Mouse (Mus musculus): ENCODE measurements around the gene Pramef6. TPM values are rescaled to one million over a fixed set of nuclear protein-coding genes. Genes with fewer than 3 reads are reported as not detected.
"Not testable (repeated sequence)": the region's sequence is repeated elsewhere in the genome, so short reads cannot be mapped to it uniquely, and the experiment has no call there.

The Pramef6 gene
- not detected in 2 replicates for polyA plus RNA-seq (2015; fragmentation: Nextera tagmentation; extraction: Ambion mirVana)

- not testable (repeated sequence) for H3K9me3 ChIP-seq (ENCODE audit: low read length); H3K4me2 ChIP-seq (replicated peaks; ENCODE audit: low read depth, low read length); H3K36me3 ChIP-seq (ENCODE audit: insufficient read depth, low read length); DNase-seq (ENCODE audit: low spot score); H3K27ac ChIP-seq (ENCODE audit: low read length); H3K4me1 ChIP-seq (ENCODE audit: insufficient read depth, low read depth, low read length); H3K27me3 ChIP-seq (replicated peaks; ENCODE audit: insufficient read depth, low read length); H3K9ac ChIP-seq (replicated peaks; ENCODE audit: low read depth); ATAC-seq; H3K4me3 ChIP-seq (ENCODE audit: low read depth, low read length)
- 82% methylated on average over 1 of the region's 1 CpGs for WGBS
Measured at GRCm38 (mm10) chr4:143900280-143900679, at the start of gene Pramef6. Gene Pramef6 (minus strand): TSS chr4:143900380.

DNA sequence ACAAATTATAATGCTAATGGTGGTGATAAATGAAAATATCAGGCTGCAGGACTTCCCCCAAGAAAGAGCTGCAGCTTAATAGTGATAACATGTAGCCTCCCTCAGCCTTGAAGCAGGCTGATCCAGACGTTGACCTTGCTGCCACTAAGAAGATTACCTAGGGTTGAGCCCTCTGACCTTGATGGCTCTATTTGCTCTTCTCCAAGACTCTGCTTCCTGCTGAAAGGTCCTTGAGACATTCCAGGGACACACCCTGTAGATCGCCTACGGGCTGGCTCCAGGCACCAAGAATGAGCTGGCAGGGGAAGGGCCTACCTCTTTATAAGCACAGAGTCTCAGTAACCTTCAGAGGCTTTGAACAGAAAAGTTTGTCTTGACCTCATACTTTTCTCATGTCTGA, 5.8 kb downstream of the Pramef6 start:
- not testable (repeated sequence) for H3K4me3 ChIP-seq (ENCODE audit: low read depth, low read length)
- 65% methylated on average over 3 of the region's 3 CpGs for WGBS

GRCm38 (mm10) chr4:143882371-143882770, 17.8 kb downstream of the Pramef6 start:
- not testable (repeated sequence) for DNase-seq (ENCODE audit: low spot score); H3K36me3 ChIP-seq (ENCODE audit: insufficient read depth, low read length); H3K4me2 ChIP-seq (replicated peaks; ENCODE audit: low read depth, low read length); H3K4me3 ChIP-seq (ENCODE audit: low read depth, low read length); H3K4me1 ChIP-seq (ENCODE audit: insufficient read depth, low read depth, low read length); H3K9me3 ChIP-seq (ENCODE audit: low read length); H3K9ac ChIP-seq (replicated peaks; ENCODE audit: low read depth); ATAC-seq; H3K27ac ChIP-seq (ENCODE audit: low read length); H3K27me3 ChIP-seq (replicated peaks; ENCODE audit: insufficient read depth, low read length)
- WGBS = 71% methylated on average over 1 of the region's 1 CpGs

More for the DNA sequence above, 5.8 kb downstream of the Pramef6 start:
- H3K27me3 ChIP-seq (replicated peaks; ENCODE audit: insufficient read depth, low read length); H3K9me3 ChIP-seq (ENCODE audit: low read length); H3K9ac ChIP-seq (replicated peaks; ENCODE audit: low read depth); ATAC-seq; H3K4me1 ChIP-seq (ENCODE audit: insufficient read depth, low read depth, low read length); H3K36me3 ChIP-seq (ENCODE audit: insufficient read depth, low read length); DNase-seq (ENCODE audit: low spot score); H3K27ac ChIP-seq (ENCODE audit: low read length); H3K4me2 ChIP-seq (replicated peaks; ENCODE audit: low read depth, low read length): not testable (repeated sequence)

GRCm38 (mm10) chr4:143846197-143846596, 54.0 kb downstream of the Pramef6 start, which contains the start of gene Gm13103:
Gene Gm13103 (plus strand): TSS chr4:143846497.
- H3K27me3 ChIP-seq (replicated peaks; ENCODE audit: insufficient read depth, low read length); H3K4me2 ChIP-seq (replicated peaks; ENCODE audit: low read depth, low read length); H3K4me3 ChIP-seq (ENCODE audit: low read depth, low read length); H3K27ac ChIP-seq (ENCODE audit: low read length); H3K9ac ChIP-seq (replicated peaks; ENCODE audit: low read depth); H3K36me3 ChIP-seq (ENCODE audit: insufficient read depth, low read length); H3K4me1 ChIP-seq (ENCODE audit: insufficient read depth, low read depth, low read length); DNase-seq (ENCODE audit: low spot score); H3K9me3 ChIP-seq (ENCODE audit: low read length); ATAC-seq: not testable (repeated sequence)

Other genes starting within 250 kb of the Pramef6 start
- gene Gm13088, start 243.1 kb downstream of the Pramef6 start, polyA plus RNA-seq (2015; fragmentation: Nextera tagmentation; extraction: Ambion mirVana) = not detected in 2 replicates
- gene Gm13089, start 197.7 kb downstream of the Pramef6 start, polyA plus RNA-seq (2015; fragmentation: Nextera tagmentation; extraction: Ambion mirVana) = not detected in 2 replicates
- not detected in 2 replicates for gene Gm13078, start 180.9 kb downstream of the Pramef6 start, polyA plus RNA-seq (2015; fragmentation: Nextera tagmentation; extraction: Ambion mirVana)
- gene Gm13023, start 111.0 kb downstream of the Pramef6 start, polyA plus RNA-seq (2015; fragmentation: Nextera tagmentation; extraction: Ambion mirVana) = not detected in 2 replicates
- not detected in 2 replicates for gene Gm13084, start 84.3 kb downstream of the Pramef6 start, polyA plus RNA-seq (2015; fragmentation: Nextera tagmentation; extraction: Ambion mirVana)
- gene Gm13103, start 53.9 kb downstream of the Pramef6 start, polyA plus RNA-seq (2015; fragmentation: Nextera tagmentation; extraction: Ambion mirVana) = not detected in 2 replicates
- gene Pramef25, start 50.6 kb upstream of the Pramef6 start, polyA plus RNA-seq (2015; fragmentation: Nextera tagmentation; extraction: Ambion mirVana) = not detected in 2 replicates
- not detected in 2 replicates for gene Gm13101, start 66.6 kb upstream of the Pramef6 start, polyA plus RNA-seq (2015; fragmentation: Nextera tagmentation; extraction: Ambion mirVana)
- not detected in 2 replicates for gene Pramef17, start 94.0 kb upstream of the Pramef6 start, polyA plus RNA-seq (2015; fragmentation: Nextera tagmentation; extraction: Ambion mirVana)
- not detected in 2 replicates for gene Pramel4, start 158.7 kb upstream of the Pramef6 start, polyA plus RNA-seq (2015; fragmentation: Nextera tagmentation; extraction: Ambion mirVana)
- not detected in 2 replicates for gene Gm13102, start 206.1 kb upstream of the Pramef6 start, polyA plus RNA-seq (2015; fragmentation: Nextera tagmentation; extraction: Ambion mirVana)

Data from lung, postnatal 0 days (tissue).